Mouse (Mus musculus): ENCODE measurements around the gene Bend3.

DNA sequence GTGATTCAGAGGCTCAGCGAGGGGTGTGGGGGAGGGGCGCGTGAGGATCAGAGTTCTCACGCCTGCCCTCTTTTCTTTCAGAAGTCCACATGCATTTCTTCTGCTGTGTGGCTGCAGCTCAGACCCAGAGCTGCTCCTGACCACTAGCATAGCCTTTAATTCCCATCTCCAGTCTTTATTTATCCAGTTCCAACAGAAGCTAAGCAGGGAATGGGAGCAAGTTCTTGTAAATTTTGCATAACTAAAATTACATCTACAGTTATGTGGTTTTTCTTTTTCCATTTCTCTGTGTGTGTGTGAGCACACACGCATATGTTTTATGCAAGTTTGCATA lies 26.0 kb upstream of the Bend3 start:
- TF ChIP-seq POLR2A (IDR thresholded peaks at IDR 0.05; ENCODE audit: low read depth, low read length) (no peak), CTCF (IDR thresholded peaks at IDR 0.05; ENCODE audit: extremely low read depth, insufficient read length, insufficient replicate concordance, low read depth, low read length) (no peak)
